Mouse (Mus musculus): ENCODE data around the gene Misp. TPM values are rescaled to one million over a fixed set of nuclear protein-coding genes. Genes with fewer than 3 reads are reported as not detected.

Misp gene
- polyA plus RNA-seq, 1 experiment from 2014 or later = 0.28 TPM

DNA sequence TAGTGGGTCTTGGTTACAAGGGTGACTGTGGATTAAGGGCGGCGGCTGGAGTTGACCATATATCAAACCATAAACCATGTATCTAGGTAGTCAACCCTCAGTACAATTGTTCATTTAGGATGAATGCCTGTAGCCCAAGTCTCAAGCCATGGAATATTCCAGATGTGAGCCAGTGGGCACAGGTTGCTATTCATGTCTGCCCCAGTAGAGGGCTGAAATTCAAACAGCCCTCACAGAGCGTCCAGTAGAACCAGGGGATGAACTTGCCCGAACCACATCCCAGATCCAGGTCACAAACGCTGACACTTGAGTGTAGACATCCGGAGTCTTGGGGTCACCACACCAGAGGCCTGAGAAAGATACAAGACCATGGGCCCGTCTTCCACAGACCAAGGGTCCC lies 37.7 kb upstream of the Misp start:
- Histone ChIP-seq H3K27me3 (peaks cover 65% of the 10 kb centered on the region), H3K9ac (replicated peaks) (no peak overlapping the region), H3K9me3 (no peaks in the 10 kb centered on the region), H3K36me3 (no peaks in the 10 kb centered on the region), H3K27ac (no peak overlapping the region), H3K4me1 (replicated peaks) (peaks cover 25% of the 10 kb centered on the region), H3K4me3 (replicated peaks) (no peak overlapping the region), H3K4me2 (no peak overlapping the region)
- WGBS = 63% methylated on average over 7 of the region's 7 CpGs
- ATAC-seq (ENCODE audit: insufficient number of reproducible peaks, insufficient read depth, low FRiP score, low TSS enrichment, low read depth) = no peak

DNA sequence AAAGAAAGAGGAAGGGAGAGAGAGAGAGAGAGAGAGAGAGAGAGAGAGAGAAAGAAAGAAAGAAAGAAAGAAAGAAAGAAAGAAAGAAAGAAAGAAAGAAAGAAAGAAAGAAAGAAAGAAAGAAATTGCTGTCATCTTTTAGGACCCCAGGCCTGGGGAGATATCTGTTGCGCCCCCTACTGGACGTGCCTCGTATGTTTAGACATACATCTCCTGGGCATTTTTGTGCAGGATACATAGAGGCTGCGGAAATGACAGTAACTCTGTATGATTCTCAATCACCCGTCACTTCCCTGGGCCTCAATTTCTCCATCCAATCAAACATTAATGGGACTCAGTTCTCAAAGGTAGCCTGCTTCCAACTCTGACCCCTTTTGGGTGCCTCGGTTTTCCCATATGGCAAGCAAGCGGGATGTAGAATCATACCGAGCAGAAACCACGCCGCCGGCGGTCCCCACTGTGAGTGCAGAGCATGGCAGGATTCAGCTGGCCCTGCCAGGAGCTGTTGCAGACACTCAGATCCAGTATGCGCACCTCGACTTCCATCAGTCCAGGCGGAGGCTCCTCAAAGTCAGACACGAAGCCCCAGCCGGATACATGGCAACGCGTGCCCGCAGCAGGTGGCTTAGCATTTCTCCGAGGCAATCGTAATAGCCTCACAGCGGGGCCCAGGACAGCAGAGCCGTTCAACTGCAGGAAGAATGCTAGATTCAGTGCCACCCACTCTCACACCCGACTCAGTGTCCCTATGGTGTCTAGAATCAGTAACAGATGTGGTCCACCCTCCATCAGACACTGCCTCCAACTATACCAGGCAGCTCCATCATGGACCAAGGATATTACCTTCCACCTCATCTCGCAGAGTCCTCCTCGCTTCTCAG lies 36.6 kb upstream of the Misp start:
- ATAC-seq (ENCODE audit: insufficient number of reproducible peaks, insufficient read depth, low FRiP score, low TSS enrichment, low read depth) = no peak
- Histone ChIP-seq H3K4me2 (no peak overlapping the region), H3K36me3 (no peaks in the 10 kb centered on the region), H3K27me3 (peaks cover 54% of the 10 kb centered on the region), H3K4me3 (replicated peaks) (no peak overlapping the region), H3K9me3 (no peaks in the 10 kb centered on the region), H3K4me1 (replicated peaks) (peaks cover 16% of the 10 kb centered on the region), H3K9ac (replicated peaks) (no peak overlapping the region), H3K27ac (no peak overlapping the region)
- 36% methylated on average over 27 of the region's 27 CpGs for WGBS

DNA sequence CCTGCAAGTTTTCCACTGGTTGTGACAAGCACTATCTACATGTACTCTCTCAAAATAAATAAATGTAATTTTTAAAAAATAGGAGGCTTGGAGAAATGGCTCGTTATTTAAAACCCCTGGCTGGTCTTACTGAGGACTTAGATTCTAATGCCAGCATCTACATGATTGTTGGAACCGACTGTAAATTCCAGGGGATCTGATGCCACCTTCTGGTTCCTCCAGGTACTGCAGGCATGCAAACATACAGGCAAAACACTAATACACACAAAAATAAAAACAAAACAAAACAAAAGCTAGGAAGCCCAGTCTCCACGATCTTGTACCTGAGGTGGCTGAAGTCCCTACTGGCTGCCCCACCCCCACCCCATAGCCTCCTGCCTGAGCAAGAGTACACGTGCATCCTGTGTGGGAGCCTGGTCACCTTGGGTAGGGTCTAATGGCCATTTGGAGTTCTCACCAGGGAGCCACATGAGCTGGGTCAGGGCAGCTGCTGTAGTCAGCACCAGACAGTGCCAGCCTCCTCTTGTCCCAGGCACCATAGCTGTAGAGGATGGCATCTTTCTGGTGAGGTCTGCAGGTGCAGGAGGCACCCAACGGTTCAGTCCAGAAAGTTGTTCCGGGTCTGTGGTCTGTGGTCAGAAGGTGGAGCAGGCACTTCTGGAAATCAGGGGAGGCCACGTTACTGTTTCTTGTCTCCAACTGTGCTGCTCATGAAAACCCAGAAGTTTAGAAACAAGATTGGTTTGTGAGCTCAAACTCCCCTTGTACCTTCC lies 32.2 kb upstream of the Misp start:
- H3K9ac ChIP-seq (replicated peaks) = no peak overlapping the region
- H3K36me3 ChIP-seq = no peaks in the 10 kb centered on the region
- ATAC-seq (ENCODE audit: insufficient number of reproducible peaks, insufficient read depth, low FRiP score, low TSS enrichment, low read depth) = no peak
- H3K27me3 ChIP-seq = peaks cover 19% of the 10 kb centered on the region; the same call in 1 of the 2 replicates
- H3K4me2 ChIP-seq = no peak overlapping the region
- no peak overlapping the region for H3K4me3 ChIP-seq (replicated peaks)
- no peak overlapping the region for H3K27ac ChIP-seq
- H3K4me1 ChIP-seq (replicated peaks) = 0 out of 2 replicates have a peak, but pooled peaks cover 4% of the 10 kb centered on the region
- 38% methylated on average over 7 of the region's 7 CpGs for whole genome bisulfite sequencing
- H3K9me3 ChIP-seq = no peaks in the 10 kb centered on the region

- Histone ChIP-seq H3K27ac (no peak overlapping the region), H3K4me2 (no peak overlapping the region), H3K9me3 (no peaks in the 10 kb centered on the region), H3K27me3 (peaks cover 12% of the 10 kb centered on the region; the same call in 1 of the 2 replicates), H3K4me3 (replicated peaks) (no peak overlapping the region), H3K4me1 (replicated peaks) (peaks cover 9% of the 10 kb centered on the region), H3K36me3 (no peaks in the 10 kb centered on the region), H3K9ac (replicated peaks) (no peak overlapping the region)
- no peak for ATAC-seq (ENCODE audit: insufficient number of reproducible peaks, insufficient read depth, low FRiP score, low TSS enrichment, low read depth)
- WGBS = 66% methylated on average over 2 of the region's 2 CpGs
Observed at GRCm38 (mm10) chr10:79789581-79789980, 31.2 kb upstream of the Misp start.

- Histone ChIP-seq H3K9me3 (0 out of 2 replicates have a peak, but pooled peaks cover 3% of the 10 kb centered on the region), H3K4me1 (replicated peaks) (peaks cover 15% of the 10 kb centered on the region), H3K36me3 (peaks cover 3% of the 10 kb centered on the region; the same call in 1 of the 2 replicates), H3K27ac (no peak within 1 kb of the TSS), H3K27me3 (peaks cover 6% of the 10 kb centered on the region; the same call in 1 of the 2 replicates), H3K4me2 (no peak within 1 kb of the TSS), H3K4me3 (replicated peaks) (no peak within 1 kb of the TSS), H3K9ac (replicated peaks) (no peak within 1 kb of the TSS)
- no peak for ATAC-seq (ENCODE audit: insufficient number of reproducible peaks, insufficient read depth, low FRiP score, low TSS enrichment, low read depth)
- 85% methylated on average over 4 of the region's 4 CpGs for WGBS
Observed at GRCm38 (mm10) chr10:79790861-79791260, 29.9 kb upstream of the Misp start, which contains the start of gene Prss57. Gene Prss57, minus strand, starts transcription at chr10:79790961.

- no peak for ATAC-seq (ENCODE audit: insufficient number of reproducible peaks, insufficient read depth, low FRiP score, low TSS enrichment, low read depth)
- no peak overlapping the region for H3K9ac ChIP-seq (replicated peaks)
- WGBS = 83% methylated on average over 5 of the region's 5 CpGs
- H3K4me1 ChIP-seq (replicated peaks) = peaks cover 25% of the 10 kb centered on the region
- H3K36me3 ChIP-seq = peaks cover 6% of the 10 kb centered on the region; the same call in 1 of the 2 replicates
- peaks cover 6% of the 10 kb centered on the region; the same call in 1 of the 2 replicates for H3K27me3 ChIP-seq
- H3K27ac ChIP-seq = no peak overlapping the region
- 0 out of 2 replicates have a peak overlapping the region, but pooled peaks have one; percentile 94 for H3K4me3 ChIP-seq (replicated peaks)
- 0 out of 2 replicates have a peak, but pooled peaks cover 3% of the 10 kb centered on the region for H3K9me3 ChIP-seq
- peak overlapping the region; percentile 88; the same call in 1 of the 2 replicates for H3K4me2 ChIP-seq
Observed at GRCm38 (mm10) chr10:79792339-79793040, 28.3 kb upstream of the Misp start.

DNA sequence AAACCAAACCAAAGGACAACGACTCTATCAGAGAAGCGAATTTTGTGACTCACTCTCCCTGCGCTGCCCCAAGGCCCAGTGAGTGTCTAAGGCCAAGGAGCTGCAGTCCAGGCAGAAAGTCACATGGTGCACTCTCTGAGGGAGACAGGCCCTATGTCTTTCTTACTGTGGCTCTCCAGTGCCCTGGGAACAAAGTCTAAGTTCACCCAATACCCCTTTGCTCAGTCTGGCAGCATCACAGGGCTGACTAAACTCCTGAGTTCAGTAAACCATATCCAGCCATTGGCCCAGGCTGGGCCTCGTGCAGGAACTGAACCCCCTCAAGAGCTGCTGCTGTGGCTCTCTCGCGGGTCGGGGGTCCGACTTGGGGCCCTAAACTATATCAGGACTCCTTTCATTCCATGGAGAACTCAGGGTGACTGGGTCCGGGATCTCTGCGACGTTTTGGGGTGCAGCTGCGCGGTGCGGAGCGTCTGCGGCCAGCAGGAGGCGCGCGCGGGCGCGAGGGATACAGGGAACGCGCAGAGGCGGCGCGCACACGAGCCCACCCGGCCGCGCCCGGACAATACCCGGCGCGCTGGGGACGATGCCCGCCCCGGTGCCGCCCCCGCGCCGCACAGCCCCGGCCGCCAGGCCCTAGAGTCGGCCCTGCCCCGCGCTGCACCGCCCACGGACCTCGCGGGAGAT lies 27.6 kb upstream of the Misp start, which contains the start of gene Palm:
TSS of gene Palm (plus strand) at position 522 of the 687 bp plus-strand sequence.
- H3K4me2 ChIP-seq = peak within 1 kb of the TSS; percentile 88
- peaks cover 6% of the 10 kb centered on the region; the same call in 1 of the 2 replicates for H3K27me3 ChIP-seq
- WGBS = 6% methylated on average over 51 of the region's 51 CpGs
- H3K27ac ChIP-seq = peak within 1 kb of the TSS; percentile 84
- ATAC-seq (ENCODE audit: insufficient number of reproducible peaks, insufficient read depth, low FRiP score, low TSS enrichment, low read depth) = peak; percentile 54
- 0 out of 2 replicates have a peak, but pooled peaks cover 3% of the 10 kb centered on the region for H3K9me3 ChIP-seq
- peaks cover 26% of the 10 kb centered on the region for H3K4me1 ChIP-seq (replicated peaks)
- H3K4me3 ChIP-seq (replicated peaks) = peak within 1 kb of the TSS; percentile 94
- peaks cover 6% of the 10 kb centered on the region; the same call in 1 of the 2 replicates for H3K36me3 ChIP-seq
- H3K9ac ChIP-seq (replicated peaks) = peak within 1 kb of the TSS; percentile 94

- H3K4me1 ChIP-seq (replicated peaks) = peaks cover 26% of the 10 kb centered on the region
- 2% methylated on average over 38 of the region's 38 CpGs for WGBS
- H3K9me3 ChIP-seq = 0 out of 2 replicates have a peak, but pooled peaks cover 3% of the 10 kb centered on the region
- H3K27ac ChIP-seq = peak overlapping the region; percentile 84
- ATAC-seq (ENCODE audit: insufficient number of reproducible peaks, insufficient read depth, low FRiP score, low TSS enrichment, low read depth) = no peak; the same call in 1 of the 2 replicates
- H3K27me3 ChIP-seq = peaks cover 6% of the 10 kb centered on the region; the same call in 1 of the 2 replicates
- peak overlapping the region; percentile 88 for H3K4me2 ChIP-seq
- H3K36me3 ChIP-seq = peaks cover 6% of the 10 kb centered on the region; the same call in 1 of the 2 replicates
- peak overlapping the region; percentile 94 for H3K9ac ChIP-seq (replicated peaks)
- H3K4me3 ChIP-seq (replicated peaks) = peak overlapping the region; percentile 94
Observed at GRCm38 (mm10) chr10:79793738-79794490, 26.9 kb upstream of the Misp start.

- Histone ChIP-seq H3K36me3 (peaks cover 10% of the 10 kb centered on the region; the same call in 1 of the 2 replicates), H3K27me3 (peaks cover 5% of the 10 kb centered on the region; the same call in 1 of the 2 replicates), H3K4me2 (peak overlapping the region; percentile 88), H3K9me3 (0 out of 2 replicates have a peak, but pooled peaks cover 3% of the 10 kb centered on the region), H3K27ac (peak overlapping the region; percentile 84), H3K4me1 (replicated peaks) (peaks cover 26% of the 10 kb centered on the region), H3K9ac (replicated peaks) (peak overlapping the region; percentile 94), H3K4me3 (replicated peaks) (peak overlapping the region; percentile 94)
- WGBS = 11% methylated on average over 10 of the region's 10 CpGs
- no peak for ATAC-seq (ENCODE audit: insufficient number of reproducible peaks, insufficient read depth, low FRiP score, low TSS enrichment, low read depth)
Observed at GRCm38 (mm10) chr10:79794491-79794931, 26.3 kb upstream of the Misp start.

Measured in limb, embryonic 12.5 days (tissue).